Mouse (Mus musculus): Measurements from ENCODE around the gene Sertad2.
A peak's percentile ranks its signal among the peaks of the same experiment; 100 is the strongest.

Sertad2 gene

DNA sequence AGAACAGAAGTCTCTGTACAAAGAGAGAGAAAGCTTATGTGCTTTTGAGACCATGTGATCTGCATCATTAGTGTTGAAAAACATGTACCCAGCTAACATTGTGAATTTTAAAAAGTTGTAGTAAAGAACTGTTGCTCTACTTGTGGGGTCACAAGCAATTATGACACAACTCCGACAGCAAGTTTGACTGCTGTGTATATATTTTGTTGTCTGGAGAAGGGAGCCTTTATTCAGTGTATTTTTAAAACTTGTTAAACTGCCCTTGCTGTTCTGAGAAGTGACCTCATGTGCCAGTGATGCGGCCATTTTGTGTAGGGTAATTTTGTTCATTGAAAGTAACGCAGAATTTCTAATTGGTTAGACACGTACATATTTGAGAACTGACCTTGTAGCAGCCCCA is 61.1 kb downstream of the Sertad2 start:
- no peak for DNase-seq

DNA sequence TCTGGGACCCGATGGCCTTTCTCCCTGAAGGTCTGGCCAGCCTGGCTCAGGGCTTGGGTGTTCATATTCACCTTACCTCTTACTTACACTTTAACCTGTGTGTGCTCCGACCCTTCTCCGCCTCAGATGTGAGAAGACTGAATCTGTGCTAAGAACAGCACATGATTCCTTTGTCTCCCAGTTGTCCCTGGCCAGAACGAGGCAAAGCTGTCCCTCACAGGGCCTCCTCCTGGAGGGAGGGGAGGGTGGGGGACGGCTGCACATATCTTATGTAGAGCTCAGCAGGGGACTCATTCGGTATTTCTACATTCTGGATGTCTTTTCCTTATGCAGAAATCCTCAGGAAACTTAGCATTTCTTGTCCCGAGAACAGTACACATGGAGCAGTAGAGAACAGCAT is 62.6 kb downstream of the Sertad2 start:
- no peak for DNase-seq

DNA sequence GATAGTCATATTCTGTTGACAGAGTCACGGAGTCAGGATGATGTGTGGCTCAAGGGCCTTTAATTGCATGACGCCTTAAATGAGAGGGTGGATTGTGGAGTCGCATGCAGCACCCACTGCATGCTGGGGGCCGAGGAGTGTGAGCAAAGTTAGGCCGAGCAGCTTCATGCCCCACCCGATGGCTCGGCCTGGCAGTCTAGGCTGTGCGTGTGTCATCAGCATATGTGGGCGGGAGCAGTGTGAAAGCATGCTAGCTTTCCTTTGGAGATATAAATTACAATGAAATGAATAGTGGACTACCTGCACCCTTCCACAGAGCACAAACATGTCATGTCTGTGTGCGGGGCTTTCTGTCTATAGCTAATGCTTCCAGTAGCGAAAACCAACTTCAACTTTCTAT is 65.4 kb downstream of the Sertad2 start:
- no peak for DNase-seq

DNA sequence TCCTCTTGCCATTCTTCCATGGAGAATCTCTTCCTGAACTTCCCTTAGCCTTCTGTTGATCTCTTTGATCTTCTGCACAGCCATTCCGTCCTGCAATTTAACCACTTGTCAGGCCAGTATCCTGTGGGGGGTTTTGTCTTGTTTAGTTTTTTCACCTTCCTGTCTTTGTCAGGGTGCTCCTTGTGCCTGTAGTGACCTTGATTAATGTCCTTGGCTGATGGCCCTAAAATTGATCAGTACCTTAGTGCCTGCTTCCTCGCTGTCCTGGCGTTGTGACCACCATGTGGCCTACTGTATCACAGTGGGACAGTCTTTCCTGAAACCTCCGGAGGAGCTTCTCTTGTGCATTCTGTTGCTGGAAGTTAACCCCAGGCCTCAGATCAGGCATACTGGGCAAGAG is 70.2 kb downstream of the Sertad2 start:
- DNase-seq = no peak

DNA sequence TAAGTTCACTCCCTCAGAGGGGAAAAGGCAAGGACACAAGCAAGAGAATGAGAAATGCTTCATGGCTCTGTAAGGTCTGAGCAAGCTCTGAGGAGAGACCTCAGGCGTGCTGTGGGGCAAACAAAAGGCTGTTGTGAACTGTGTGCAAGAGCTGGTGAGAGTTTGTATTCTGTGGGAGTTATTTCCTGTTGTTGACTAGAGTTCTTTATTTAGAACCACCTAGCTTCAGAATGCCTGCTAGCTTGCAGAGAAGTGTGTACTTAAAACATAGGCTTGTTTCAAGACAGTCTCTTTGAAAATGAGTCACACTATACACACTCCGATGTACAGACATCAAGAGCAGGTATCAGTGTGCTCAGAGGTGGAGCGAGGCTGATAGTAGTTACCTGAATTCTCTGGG is 73.0 kb downstream of the Sertad2 start:
- peak; percentile 67 for DNase-seq

DNA sequence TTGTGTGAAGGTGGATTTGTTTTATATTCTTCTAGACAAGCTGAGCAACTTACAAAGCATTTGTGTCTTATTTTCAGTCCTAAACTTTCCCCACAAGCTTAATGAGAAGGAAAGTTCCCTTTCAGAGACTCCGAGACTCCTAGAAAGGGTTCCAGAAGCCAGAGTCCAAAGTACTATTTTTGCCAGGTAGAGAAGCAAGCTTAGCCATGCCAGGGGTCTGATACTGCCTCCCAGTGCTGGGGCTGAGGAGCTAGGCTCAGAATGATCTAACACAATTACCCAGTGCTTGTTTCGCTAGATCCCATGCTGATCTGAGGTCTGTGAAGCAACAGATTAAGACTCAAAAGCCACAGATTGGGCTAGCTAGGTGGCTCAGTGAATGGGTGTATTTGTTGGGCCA is 84.1 kb downstream of the Sertad2 start:
- DNase-seq = no peak

DNA sequence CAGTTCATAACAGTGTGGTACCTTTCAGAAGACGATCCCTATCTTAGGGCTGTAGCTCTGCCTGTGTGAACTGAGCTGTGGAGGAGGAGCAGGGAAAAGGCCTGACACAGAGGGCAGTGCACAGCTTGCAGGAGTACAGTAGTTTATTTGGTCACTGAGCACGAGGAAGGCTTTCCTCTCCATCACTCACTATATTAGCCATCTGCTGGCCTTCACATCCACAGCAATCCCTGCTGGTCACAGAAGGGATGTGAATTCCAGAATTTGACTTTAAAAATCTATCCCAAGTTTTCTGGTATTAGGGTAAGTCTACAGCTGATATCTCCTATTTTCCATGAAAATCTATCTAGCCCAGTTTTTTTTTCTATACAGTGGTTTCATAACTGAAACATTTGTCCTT is 85.2 kb downstream of the Sertad2 start:
- DNase-seq = no peak

DNA sequence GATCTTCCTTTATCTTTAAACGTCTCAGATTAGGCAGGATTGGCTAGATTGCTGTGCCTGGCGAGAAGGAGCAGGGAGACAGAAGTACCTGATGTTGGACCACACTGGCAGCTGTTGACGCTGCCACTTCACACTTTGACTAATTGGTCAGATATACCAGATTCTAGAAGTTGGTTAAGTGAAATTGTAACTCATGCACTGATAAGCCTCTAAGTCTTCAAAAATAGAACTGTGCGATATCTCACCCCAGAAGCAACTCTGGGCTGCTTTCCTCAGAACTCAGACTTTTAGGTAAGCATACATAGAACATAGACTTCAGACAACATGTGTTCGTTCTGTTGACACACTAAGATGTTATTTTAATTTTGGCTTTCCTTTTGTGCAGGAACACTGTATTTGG is 86.6 kb downstream of the Sertad2 start:
- DNase-seq = no peak

DNA sequence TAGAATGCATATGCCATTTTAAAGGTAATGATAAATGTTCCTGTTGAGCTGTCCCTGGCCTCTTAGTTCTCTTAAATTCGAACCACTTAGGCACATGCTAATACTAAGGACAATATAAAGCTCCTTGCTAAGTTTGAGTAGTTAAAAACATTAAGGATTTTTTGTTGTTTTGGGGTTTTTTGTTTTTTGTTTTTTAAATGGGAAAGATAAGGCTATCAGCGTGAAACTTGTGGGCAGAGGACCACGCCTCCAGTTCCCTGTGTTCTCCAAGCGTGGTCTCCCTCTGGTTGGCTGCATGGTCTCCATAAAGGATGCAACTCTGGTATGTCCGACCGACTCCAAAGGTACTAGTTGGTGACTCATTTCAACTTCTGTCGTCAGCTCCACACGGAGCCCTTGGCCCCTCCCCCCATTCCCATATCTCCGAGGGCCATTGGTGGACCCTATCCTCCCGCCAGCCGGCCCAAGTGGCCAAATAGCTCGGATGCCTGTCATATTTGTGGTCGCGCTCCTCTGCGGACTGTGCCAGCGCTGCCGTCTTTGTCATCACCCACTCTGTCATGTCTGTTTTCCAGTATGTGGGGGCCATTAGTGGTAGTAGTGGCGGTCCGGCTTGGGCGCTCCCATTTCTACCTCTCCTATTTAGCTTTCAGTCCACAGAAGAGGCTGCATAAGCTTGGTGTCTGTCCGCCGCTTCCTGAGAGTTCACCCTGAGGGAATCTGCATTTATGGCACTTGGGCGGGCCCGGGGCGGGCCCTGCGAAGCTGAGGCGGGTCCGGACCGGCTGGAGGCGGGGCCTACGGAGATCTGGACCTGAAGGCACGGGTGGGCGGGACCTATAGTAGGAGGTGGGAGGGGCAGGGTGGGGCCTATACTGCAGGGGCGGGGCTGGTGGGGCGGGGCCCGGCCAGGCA is 88.2 kb downstream of the Sertad2 start:
- DNase-seq = peak; percentile 96

DNA sequence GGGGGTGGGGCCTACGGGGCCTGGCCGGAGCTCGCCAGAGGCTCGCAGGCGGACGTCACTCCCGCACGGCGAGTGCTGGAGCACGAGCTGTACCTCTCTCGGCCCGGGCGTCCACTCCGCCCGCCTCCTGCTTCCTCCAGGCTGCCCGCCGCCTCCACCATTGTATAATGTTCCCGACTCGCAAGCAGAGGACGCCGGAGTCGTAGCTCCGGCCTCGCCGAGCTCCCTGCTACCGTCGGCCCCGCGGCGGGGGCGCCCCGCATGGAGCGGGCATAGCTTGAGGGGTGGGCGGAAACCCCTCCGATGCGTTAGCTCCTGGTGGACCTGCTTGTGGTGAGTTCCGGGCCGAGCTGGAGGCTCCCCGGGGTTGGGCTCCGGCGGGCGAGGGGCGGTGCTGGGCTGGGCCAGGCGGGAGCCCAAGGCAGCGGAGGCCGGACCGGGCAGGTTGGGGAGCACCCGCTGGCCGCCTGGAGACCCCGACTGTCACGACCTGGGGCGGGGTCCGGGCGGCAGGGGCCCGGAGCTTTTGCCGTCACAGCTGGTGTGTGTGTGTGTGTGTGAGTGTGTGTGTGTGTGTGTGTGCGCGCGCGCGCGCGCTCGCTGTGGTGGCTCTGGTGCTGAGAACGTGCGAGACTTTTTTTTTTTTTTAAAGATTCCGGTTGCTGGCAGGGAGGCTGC is 89.0 kb downstream of the Sertad2 start:
- DNase-seq = peak; percentile 88

DNA sequence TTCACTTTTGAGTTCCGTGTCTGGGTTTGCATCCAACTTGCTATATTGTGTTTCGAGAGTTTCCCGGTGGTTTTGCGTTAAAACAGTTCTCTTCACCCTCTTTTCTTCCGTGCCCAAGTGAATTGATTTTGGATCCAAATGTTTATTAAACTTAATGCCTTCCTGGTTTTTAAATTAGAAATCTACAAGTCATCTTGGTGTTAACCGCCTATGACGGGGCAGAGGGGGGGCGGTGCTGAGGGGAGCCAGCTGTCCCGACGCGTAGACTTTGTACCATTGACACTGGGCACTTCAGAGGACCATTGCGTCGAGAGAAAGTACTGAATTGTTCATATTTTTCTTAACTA is 89.5 kb downstream of the Sertad2 start:
- peak; percentile 83 for DNase-seq

DNA sequence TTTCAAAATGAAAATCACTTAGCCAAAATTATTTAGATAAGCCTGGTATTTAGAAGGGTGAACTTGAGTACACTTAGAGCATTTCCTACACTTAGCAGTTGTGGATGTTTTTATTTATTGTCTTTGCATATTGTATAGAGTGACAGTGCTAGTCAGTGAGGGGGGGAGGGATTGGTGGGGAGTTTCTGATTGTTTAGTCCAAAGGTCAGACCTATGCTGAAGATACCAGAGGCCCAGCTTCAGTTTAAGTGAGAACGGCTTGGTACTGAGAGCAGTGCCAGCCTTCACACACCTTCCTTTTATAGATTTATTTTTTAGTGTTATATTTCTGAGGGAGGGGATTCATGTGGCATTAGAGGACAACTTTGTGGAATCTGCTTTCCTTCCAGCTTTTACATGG is 91.5 kb downstream of the Sertad2 start:
- no peak for DNase-seq

DNA sequence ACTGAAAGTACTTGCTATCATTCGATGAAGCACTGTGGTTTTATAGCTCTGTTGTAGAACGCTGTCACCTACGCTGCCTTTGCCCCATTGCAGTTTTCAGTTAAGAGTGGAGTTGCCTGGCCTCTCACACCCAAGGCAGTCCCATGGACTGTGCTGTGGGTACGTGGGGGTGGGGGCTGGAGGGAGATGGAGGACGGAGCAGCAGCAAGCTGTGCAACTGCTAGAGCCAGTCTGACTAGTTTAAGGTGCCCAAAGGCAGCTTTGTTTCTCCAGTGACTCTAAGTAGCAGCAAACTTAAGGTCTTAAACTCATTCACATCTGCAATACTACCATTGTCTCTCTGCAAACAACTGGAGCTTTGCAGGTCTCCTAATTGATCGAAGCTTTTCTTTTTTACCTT is 92.6 kb downstream of the Sertad2 start:
- DNase-seq = peak; percentile 35

DNA sequence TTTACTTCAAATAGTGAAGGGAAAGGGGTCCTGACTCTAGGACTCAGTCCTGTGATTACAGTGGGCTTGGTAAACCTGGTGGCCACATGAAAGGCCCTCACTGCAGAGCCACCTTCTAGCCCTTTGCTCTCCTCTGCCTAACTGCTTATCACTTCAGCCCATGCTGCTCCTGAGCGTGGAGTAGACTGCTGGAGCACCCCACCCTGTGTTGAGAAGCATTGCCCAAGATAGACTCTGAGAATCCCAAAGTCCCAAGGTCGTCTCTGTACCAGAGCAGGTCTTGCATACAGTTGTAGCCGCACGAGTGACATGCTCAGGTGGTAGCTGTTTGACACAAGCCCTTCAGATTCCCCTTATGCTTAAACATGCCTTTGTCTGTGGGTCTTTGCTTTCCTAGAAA is 93.1 kb downstream of the Sertad2 start:
- DNase-seq = peak; percentile 18

DNA sequence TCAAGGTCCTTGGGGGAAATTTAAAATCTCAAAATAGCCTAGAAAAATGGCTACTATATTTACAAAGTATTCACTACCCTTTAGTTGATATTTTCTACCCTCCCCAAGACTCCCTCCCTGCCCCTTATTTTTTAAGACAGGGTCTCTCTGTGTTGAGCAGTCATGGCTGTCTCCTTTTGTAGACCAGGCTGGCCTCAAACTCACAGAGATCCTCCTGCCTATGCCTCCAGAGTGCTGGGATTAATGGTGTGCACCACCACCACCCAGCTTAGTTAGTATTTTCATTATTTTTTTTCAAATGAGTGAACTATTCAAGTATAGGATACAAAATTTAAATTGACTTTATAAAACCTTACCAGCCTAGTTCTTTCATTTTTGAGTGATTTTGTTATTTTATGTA is 94.0 kb downstream of the Sertad2 start:
- DNase-seq = no peak

DNA sequence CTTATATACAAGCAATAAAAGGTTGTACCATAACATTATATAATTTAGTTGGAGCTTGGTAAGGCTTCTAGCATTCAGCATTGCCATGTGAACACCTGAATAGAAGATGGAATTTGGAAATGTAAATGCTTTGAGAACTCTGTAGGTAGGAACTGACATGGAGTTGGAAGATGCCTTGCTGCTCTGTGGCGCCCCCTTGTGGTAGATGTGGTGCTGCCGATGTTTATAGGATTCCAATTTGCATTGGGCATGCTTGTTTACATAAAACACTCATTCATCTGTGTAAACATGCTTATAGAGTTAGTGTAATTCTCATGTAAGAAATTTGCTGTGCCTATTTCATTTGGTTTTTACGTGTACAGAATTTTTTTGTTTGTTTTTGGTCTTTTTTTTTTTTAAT is 95.8 kb downstream of the Sertad2 start:
- DNase-seq = peak; percentile 95

DNA sequence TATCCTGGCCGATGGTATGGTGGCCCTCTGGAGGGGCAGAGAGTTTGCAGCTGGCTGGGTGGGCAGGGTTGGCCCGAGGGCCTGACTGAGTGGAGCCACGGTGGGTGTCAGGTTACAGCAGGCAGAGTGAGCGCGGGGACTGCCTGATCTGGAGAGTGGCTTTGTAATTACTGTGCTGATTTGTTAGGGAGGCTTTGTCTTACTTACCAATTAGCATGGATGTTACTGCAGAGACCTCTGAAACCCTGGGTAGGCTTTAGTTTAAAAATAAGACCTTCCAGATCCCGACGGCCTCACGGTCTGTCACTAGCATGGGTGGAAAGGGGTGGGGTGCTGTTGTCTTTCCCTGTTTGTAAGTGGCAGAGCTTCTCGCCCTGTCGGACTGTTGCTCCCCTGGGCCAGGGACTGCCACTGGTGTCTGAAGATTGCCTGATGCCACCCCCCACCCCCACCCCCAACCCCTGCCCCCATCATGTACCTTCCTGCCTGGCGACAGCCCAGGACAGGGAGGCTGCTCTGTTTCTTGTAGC is 96.9 kb downstream of the Sertad2 start:
- peak; percentile 14 for DNase-seq

DNA sequence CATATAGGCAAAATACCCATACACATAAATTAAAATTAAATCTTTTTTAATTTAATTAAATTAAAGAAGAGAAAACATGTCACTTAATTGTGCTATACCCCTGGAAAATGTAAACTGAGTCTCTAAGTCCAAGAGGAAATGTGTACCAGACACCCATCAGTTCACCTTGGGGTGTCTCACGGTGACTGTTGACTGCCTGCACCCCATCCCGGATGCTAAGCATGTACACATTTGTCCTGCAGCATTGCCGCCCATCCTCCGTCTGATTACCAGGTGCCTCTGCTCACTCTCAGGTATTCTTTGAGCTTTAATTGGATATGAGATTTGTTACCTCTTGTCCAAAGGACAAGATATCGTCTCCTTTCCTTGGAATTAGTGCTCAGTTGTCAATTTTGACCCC is 99.3 kb downstream of the Sertad2 start:
- no peak for DNase-seq

DNA sequence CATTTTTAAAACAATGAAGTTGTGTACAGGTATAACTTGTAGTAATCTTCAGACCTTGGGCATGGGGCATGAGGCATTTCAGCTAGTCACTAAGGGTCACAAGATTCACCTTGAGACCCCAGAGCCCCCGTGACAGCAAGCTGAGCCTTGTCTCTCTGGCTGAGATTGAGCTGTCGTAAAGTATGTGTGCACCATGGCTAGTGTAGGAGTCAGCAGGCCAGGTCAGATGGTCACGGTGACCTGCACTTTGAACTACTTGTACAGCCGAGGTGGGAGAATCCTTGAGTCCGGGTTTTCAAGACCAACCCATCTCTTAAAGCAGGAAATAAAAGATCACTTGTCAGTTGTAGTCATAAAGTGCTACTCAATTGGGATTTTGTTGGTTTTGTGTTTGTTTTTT is 100.1 kb downstream of the Sertad2 start:
- DNase-seq = no peak

DNA sequence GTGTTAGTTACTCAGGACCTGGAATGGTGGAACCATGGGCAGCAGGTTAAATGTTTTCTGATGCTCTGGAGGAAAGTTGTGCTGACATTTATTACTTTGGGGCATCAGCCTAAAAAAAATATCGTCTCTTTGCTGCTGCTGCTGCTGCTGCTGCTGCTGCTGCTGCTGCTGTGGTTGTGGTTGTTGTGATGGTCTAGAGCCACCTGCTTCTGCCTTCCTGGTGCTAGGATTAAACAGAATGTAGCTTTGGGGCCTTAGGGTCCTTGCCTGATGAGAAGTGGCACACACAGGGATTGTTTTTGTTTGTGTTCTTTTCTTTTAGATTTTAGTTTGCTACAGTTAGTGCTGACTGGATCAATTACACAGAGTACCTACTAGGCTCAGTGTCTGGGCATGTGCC is 101.1 kb downstream of the Sertad2 start:
- DNase-seq = no peak

DNA sequence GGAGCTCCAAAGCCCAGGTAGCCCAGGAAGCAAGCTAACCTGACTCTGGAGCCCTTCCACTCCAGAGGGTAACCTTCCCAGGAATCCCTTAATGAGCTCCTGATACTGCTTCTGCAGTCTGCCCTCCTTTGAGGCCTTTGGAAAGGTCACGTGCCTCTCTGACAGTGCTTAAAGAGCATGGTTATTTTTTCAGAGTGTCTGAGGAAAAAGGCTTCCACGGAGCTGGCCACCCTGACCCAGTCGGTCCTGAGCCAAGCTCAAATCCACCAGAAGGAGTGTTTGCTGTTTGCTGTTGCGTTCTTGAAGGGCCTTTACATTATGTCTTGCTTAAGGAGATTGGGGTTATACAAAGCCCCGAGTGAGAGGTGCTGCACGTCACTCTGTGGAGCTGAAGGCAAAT is 101.8 kb downstream of the Sertad2 start:
- DNase-seq = no peak

DNA sequence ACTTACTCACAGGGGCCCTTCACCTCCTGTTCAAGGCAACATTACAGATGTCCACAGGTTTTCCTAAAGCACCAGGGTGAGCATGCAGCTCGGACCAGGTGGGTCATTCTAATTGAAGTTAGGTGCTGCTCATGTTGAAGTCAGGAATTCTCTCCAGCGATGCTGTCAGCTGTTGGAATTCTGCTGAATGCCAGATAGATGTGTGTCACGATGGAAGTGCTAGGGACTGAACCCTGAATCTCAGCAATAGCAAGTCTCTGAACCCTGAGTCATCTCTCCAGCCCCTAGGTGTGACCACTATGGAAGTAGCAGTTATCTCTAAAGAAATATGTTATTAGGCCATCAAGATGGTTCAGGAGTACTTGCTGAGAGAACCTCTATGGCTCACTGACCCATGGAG is 102.5 kb downstream of the Sertad2 start:
- DNase-seq = no peak

DNA sequence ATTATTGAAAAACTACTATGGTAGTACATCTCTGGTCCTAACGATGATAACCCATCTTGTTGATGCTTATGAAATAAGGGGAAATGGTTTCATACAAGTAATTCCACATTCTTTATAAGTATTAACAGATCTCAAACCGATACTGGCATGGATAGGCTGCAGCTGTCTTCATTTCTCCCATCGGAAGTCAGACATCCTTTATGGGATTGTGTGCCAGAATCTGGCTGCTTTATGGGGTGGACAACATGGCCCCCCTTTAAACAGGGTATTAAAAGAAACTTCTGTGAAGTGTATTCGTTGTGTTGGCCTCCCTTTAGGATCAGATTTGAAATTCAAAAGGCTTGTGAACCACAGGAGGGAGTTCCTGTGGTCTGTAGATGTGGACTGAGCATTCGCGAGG is 103.1 kb downstream of the Sertad2 start:
- no peak for DNase-seq

DNA sequence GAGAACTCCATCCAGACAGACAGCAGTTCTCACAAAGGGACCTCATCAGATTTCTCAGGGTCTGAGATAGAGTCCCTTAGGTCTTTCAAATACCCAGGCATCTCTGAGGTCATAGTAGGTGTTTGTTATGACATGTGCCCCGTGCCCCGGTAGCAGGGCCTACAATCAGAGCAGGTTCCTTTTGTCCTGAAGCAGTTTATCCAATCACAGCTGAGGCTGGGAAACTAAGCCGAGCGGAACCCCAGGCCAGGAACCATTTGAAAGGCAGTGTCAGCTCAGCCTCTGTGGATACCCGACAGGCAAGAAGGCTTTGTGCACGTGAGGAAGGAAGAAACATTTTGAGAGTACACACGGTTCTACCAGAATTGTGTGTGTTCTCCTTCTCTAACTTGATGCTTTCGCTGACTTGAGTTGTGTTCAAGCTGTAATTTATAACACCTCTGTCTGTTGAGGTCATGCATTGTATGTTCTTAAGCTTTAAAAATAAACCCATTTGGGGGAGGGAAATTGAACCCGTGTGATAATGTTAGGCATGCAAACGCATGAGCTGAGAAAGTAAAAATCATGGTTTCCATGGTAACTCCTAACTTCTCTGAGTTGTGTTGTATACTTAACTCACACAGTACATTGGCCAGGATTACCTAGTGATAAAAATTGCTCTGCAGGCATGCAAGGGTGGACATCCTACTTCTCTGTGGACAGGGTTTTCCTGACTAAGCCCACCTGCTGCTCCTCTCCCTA is 104.1 kb downstream of the Sertad2 start:
- DNase-seq = no peak
